Mouse (Mus musculus): Measurements from ENCODE around the gene Poll. TPM values are rescaled to one million over a fixed set of nuclear protein-coding genes. Genes with fewer than 3 reads are reported as not detected.

Poll gene
- polyA plus RNA-seq, 1 experiment from 2014 or later = 16.1 TPM

DNA sequence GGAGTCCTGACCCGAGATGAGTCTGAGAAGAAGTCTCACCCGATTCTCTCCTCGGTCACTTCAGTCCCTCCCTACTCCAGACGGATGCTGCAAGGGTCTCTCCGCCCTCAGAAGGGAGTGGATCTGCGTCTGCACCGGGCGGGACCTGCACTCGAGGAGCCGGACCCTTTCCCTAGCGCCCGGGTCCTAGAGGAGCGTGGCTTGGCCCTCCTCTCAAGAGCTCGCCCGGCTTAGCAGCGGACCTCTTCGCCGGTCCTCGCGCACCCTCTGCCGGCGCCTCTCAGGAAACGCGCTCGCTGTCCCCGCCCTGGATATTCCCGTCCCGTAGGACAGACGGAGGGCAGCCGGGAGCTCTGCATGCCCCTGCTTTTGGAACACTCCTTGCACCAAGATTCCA lies 15.4 kb downstream of the Poll start:
- Histone ChIP-seq H3K4me1 (peaks cover 19% of the 10 kb centered on the region), H3K4me3 (peak overlapping the region; percentile 44), H3K27me3 (peaks cover 83% of the 10 kb centered on the region), H3K36me3 (no peaks in the 10 kb centered on the region), H3K9me3 (no peaks in the 10 kb centered on the region), H3K4me2 (replicated peaks) (peak overlapping the region; percentile 86), H3K27ac (no peak overlapping the region), H3K9ac (peak overlapping the region; percentile 57)
- ATAC-seq (ENCODE audit: low FRiP score, low read depth) = peak; percentile 64
- WGBS = under 1% methylated on average over 30 of the region's 30 CpGs

DNA sequence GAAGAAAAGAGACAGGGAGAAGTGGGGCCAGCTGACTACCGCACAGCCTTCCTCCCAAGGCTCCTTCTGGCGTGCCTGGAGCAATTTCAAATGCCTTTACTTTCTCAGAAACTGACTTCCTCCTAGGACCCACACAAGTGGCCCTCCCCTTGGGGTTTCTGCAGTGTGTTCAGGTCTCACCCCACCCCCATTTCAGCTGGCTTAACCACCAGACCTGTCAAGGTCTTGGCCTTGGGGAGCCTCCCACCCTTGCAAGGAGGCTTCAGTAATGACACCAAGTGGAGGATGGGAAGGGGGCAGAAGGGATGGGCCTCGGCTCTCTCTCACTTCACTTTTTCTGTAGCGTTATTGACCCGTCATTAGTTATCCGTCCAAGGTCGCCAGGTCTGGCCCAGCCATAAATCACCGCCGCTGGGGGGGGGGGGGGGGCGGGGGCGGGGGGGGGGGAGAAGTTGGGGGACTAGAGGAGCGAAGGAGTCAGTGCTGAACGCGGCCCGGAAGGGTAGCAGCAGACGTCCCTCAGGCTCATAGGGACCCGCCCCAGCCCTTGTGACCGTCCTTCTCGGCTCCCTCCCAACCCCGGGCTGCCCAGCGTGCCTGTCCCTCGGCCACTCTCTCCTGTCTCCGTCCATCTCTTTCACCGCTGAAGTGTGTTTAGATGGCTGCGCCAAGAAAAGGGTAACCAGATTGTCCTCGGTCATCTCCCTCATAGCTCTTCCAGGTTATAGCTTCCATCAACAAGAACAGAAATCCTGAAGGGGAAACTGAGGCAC lies 16.0 kb downstream of the Poll start:
- peak overlapping the region; percentile 86 for H3K4me2 ChIP-seq (replicated peaks)
- peaks cover 83% of the 10 kb centered on the region for H3K27me3 ChIP-seq
- H3K36me3 ChIP-seq = no peaks in the 10 kb centered on the region
- H3K4me1 ChIP-seq = peaks cover 19% of the 10 kb centered on the region
- H3K9ac ChIP-seq = peak overlapping the region; percentile 57
- no peaks in the 10 kb centered on the region for H3K9me3 ChIP-seq
- no peak for ATAC-seq (ENCODE audit: low FRiP score, low read depth)
- WGBS = 2% methylated on average over 22 of the region's 26 CpGs
- H3K4me3 ChIP-seq = peak overlapping the region; percentile 44
- H3K27ac ChIP-seq = no peak overlapping the region

DNA sequence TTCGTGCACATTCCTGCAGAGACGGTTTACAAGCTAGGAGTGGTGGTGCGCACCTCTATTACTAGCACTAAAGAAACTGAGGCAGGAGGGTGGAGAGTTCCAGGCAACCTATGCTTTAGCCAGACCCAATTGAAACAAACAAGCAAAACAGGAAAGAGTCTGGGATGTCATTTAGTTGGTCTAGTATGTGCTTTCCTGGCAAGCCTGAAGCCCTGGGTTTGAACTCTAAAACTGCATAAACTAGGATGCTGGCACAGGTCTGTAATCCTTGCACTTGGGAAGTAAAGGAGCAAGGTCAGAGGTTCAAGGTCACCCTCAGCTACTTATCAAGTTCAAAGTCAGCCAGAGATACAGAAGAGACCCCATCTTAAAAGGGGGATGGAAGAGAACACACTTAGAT lies 18.3 kb downstream of the Poll start:
- peak overlapping the region; percentile 73 for H3K4me2 ChIP-seq (replicated peaks)
- WGBS = 13% methylated on average over 3 of the region's 3 CpGs
- peak overlapping the region; percentile 58; the same call in 1 of the 2 replicates for H3K9ac ChIP-seq
- no peaks in the 10 kb centered on the region for H3K9me3 ChIP-seq
- H3K4me3 ChIP-seq = peak overlapping the region; percentile 42
- H3K36me3 ChIP-seq = no peaks in the 10 kb centered on the region
- H3K4me1 ChIP-seq = peaks cover 14% of the 10 kb centered on the region
- ATAC-seq (ENCODE audit: low FRiP score, low read depth) = no peak
- H3K27ac ChIP-seq = no peak overlapping the region
- peaks cover 78% of the 10 kb centered on the region for H3K27me3 ChIP-seq

DNA sequence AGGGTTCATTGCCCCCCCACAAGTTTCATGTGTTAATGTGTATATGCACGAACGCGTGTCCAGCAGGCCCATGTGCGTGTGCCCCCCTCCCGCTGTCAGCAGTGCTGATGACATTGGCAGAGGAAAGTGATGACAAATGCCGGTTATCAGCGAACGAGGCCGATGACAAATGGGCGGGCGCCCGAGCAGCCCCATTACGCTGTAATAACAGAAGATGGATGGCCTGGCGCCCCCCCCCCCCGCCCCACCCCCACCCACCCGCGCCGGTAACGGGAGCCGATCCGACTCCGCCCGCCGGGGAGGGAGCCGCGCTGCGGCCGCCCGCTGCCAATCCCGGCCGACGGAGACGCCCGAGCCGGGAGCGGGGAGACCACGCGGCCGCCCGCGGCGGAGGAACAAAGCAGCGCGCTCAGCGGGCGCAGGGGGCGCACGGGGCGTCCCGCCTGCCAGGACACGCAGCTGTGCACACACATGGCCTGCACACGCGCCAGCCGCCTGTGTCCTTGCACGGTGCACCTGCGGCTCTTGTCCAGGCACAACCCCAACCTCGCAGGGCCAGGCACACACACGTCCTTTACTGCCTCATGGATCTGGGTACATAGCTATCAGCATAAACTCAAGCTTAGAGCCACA lies 18.8 kb downstream of the Poll start:
- peak overlapping the region; percentile 58; the same call in 1 of the 2 replicates for H3K9ac ChIP-seq
- peak overlapping the region; percentile 73 for H3K4me2 ChIP-seq (replicated peaks)
- no peaks in the 10 kb centered on the region for H3K36me3 ChIP-seq
- peaks cover 76% of the 10 kb centered on the region for H3K27me3 ChIP-seq
- ATAC-seq (ENCODE audit: low FRiP score, low read depth) = peak; percentile 21; the same call in 1 of the 2 replicates
- H3K4me1 ChIP-seq = peaks cover 14% of the 10 kb centered on the region
- no peak overlapping the region for H3K27ac ChIP-seq
- WGBS = 1% methylated on average over 24 of the region's 58 CpGs
- no peaks in the 10 kb centered on the region for H3K9me3 ChIP-seq
- peak overlapping the region; percentile 42 for H3K4me3 ChIP-seq

DNA sequence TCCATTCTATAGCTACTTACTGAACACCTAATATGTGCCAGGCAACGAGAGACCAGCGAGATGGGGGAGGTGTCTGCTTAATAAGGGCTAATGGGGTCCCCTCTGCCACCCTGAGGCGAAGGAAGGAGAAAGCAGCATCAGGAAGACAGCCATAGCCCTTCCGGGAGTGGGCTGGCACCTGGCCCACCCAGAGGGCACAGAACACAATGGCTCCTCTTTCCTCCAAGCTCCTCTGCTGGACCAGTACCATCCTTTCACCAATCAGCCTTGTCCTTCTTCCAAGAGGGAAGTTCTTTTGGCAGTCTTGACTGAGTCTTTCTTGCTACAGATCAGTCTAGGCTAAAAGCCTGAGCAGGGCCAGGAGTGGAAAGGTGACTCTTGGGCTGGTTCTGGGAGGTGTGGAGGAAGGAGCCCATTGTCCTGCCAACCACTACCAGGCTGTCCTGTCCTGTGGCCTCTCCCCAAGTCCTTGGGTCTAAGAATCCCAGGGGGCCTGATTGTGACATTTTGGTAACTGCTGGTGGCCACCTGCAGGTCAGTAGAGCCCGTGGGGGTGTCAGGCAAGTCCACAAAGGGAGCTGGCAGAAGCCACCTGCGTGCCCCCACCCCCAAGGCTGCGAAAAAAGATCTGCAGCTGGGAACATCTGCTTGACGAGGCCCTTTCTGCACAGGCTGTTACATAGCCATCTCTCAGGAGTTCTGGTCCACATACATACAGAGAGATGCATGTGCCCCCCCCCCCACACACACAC lies 19.5 kb downstream of the Poll start:
- Histone ChIP-seq H3K36me3 (no peaks in the 10 kb centered on the region), H3K9me3 (no peaks in the 10 kb centered on the region), H3K9ac (peak overlapping the region; percentile 58; the same call in 1 of the 2 replicates), H3K27ac (no peak overlapping the region), H3K4me3 (peak overlapping the region; percentile 42), H3K4me2 (replicated peaks) (peak overlapping the region; percentile 73), H3K4me1 (peaks cover 14% of the 10 kb centered on the region), H3K27me3 (peaks cover 73% of the 10 kb centered on the region)
- no peak for ATAC-seq (ENCODE audit: low FRiP score, low read depth)
- WGBS = 24% methylated on average over 8 of the region's 8 CpGs

DNA sequence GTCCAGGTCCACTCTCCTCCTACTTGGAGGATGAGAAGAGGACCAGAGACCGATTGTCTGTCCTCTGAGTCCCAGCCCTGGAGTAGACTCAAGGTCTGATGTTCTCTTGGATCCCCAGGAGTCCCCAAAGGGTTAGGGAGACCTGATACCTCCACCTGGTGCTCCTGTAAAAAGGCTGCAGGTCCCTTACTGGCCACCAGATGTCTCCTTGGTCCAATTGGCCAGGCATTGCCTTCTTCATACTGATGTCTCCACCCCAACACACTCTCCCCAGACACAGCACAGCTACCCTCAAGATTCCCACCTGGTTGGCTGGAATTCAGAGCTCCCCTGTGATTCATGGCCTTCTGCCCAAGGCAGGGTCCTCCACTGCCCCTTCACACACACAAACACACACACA lies 22.8 kb downstream of the Poll start:
- peaks cover 53% of the 10 kb centered on the region for H3K27me3 ChIP-seq
- H3K9me3 ChIP-seq = no peaks in the 10 kb centered on the region
- no peak overlapping the region for H3K4me2 ChIP-seq (replicated peaks)
- no peak overlapping the region for H3K27ac ChIP-seq
- H3K36me3 ChIP-seq = no peaks in the 10 kb centered on the region
- H3K4me1 ChIP-seq = peaks cover 18% of the 10 kb centered on the region
- H3K4me3 ChIP-seq = no peak overlapping the region
- WGBS = 58% methylated on average over 1 of the region's 1 CpGs
- ATAC-seq (ENCODE audit: low FRiP score, low read depth) = no peak
- H3K9ac ChIP-seq = no peak overlapping the region

DNA sequence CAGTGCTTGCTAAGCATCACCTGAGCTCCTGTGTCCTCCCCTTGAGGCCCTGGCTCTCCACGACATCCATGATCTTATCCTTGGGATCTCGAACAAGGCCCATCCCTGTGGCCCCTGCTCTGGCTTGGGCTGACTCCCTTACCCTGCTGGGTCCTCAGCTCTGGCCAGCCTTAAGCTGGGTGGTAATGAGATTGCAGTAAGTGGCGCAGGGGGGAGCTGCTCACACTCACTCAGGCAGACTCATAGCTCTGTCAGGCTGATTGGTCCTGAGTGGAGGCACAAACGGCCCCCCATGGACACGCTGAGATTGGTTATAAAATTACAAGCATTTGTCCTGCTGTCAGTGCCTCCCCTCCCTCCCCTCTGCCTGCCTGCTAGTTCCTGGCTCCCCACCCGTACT lies 24.4 kb downstream of the Poll start:
- H3K4me2 ChIP-seq (replicated peaks) = no peak overlapping the region
- no peak overlapping the region for H3K4me3 ChIP-seq
- peaks cover 37% of the 10 kb centered on the region for H3K27me3 ChIP-seq
- H3K9ac ChIP-seq = no peak overlapping the region
- 37% methylated on average over 6 of the region's 6 CpGs for WGBS
- no peaks in the 10 kb centered on the region for H3K9me3 ChIP-seq
- peaks cover 2% of the 10 kb centered on the region; the same call in 1 of the 2 replicates for H3K36me3 ChIP-seq
- peaks cover 9% of the 10 kb centered on the region for H3K4me1 ChIP-seq
- no peak for ATAC-seq (ENCODE audit: low FRiP score, low read depth)
- H3K27ac ChIP-seq = no peak overlapping the region

DNA sequence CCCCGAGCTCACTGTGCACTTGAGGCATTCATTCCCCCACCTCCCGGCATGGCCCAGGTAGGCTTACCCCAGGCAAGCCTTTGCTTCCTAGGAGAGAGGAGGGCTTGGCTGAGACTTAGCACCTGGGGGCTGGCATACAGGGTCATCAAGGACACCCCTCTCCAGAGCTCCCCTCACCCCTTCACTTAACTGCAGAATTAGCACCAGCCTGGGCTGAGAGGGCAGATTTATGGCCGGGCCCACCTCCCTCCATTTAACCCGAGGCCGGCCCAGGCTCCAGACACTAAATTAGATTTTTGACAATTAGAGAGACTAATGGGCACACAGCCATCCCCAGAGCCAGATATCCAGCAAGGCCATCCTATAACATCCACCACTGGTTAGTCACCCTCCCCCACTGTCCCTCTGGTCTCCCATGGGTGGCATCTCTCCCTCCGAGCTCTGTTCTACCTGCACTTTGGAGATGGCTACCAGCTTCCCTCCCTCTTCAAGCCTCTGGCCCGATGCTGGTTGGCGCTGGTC lies 25.1 kb downstream of the Poll start:
- H3K4me1 ChIP-seq = peaks cover 8% of the 10 kb centered on the region
- H3K4me3 ChIP-seq = no peak overlapping the region
- H3K9me3 ChIP-seq = no peaks in the 10 kb centered on the region
- 46% methylated on average over 8 of the region's 8 CpGs for WGBS
- ATAC-seq (ENCODE audit: low FRiP score, low read depth) = no peak
- no peak overlapping the region for H3K4me2 ChIP-seq (replicated peaks)
- H3K36me3 ChIP-seq = peaks cover 6% of the 10 kb centered on the region
- no peak overlapping the region for H3K27ac ChIP-seq
- no peak overlapping the region for H3K9ac ChIP-seq
- peaks cover 31% of the 10 kb centered on the region for H3K27me3 ChIP-seq

DNA sequence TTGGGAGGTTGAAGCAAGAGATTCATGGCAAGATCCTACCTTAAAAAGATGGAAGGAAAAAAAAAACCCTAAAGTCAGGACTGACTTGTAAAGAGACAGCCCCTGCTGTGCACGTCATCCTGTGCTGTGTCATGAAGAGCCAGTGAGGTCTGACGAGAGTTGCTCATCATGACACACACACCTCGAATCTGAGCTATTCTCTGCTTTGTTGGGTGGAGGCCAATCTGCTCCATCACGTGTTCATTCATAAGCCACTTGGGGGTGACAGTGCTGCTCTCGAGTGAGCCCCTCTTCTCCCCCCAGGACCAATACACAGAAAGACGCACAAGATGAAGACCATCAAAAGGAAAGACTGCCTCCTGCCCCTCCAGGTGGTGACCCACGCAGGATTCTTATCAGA lies 26.7 kb downstream of the Poll start:
- peaks cover 16% of the 10 kb centered on the region for H3K27me3 ChIP-seq
- peaks cover 8% of the 10 kb centered on the region for H3K4me1 ChIP-seq
- no peaks in the 10 kb centered on the region for H3K9me3 ChIP-seq
- H3K4me3 ChIP-seq = no peak overlapping the region
- no peak overlapping the region for H3K4me2 ChIP-seq (replicated peaks)
- H3K27ac ChIP-seq = no peak overlapping the region
- no peak for ATAC-seq (ENCODE audit: low FRiP score, low read depth)
- 74% methylated on average over 7 of the region's 7 CpGs for WGBS
- H3K9ac ChIP-seq = no peak overlapping the region
- H3K36me3 ChIP-seq = peaks cover 23% of the 10 kb centered on the region

DNA sequence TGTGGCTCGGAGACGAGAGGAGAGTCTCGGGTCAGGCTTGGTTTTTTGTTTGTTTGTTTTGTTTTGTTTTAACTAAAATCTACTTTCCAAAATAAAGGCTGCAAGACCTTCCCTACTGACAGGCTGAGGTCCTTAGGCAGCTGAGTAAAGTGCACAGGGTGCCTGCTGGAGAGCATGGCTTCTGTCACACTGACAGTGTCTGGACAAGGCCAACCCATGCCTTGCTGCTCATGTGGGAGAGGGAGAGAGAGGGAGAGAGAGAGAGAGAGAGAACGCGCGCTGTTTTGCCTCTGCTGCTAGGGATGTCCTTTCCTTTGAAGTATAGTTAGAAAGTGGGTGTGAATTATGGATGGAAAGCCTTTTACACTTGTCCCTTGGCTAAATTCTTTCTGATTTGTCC lies 28.8 kb downstream of the Poll start:
- Histone ChIP-seq H3K4me2 (replicated peaks) (no peak overlapping the region), H3K4me3 (no peak overlapping the region), H3K9ac (no peak overlapping the region), H3K27ac (no peak overlapping the region), H3K27me3 (peaks cover 12% of the 10 kb centered on the region; the same call in 1 of the 2 replicates), H3K9me3 (no peaks in the 10 kb centered on the region), H3K4me1 (peaks cover 8% of the 10 kb centered on the region), H3K36me3 (peaks cover 44% of the 10 kb centered on the region)
- 48% methylated on average over 6 of the region's 6 CpGs for WGBS
- ATAC-seq (ENCODE audit: low FRiP score, low read depth) = no peak

DNA sequence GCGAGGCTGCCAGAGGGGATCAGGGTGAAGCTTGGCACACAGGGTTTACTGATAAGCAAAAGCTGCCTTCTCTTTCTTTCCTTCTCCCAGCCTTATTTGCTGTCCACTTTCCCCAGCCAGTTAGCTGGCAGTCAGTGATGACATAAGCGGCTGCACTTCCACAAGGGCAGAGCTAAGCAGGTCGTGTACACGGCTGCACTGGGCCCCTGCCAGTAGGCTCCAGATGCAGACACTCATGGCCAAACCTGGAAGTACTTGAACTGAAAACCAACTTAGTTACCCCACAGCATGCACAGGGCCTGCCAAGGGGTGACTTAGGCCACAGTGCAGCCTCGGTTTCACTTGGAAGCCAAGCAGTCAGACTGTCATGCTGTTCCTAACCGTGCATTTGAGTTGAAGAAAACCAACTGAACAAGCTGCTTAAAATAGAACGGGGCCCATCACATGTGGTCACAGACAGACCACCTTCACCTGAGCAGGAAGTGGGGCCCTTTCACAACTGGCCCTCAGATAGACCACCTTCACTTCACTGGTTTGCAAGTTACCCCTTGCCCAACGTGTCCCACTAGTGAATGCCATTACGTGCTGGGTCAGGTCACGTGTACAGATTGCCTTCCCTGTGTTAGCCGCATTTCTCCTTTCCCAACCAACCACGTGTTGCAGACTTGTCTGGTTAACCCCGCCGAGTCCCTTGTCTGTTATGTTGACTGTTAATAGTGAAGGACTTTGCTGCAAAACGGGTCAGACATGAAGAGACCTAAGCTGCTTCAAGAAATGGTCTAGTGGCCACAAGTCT lies 29.9 kb downstream of the Poll start:
- 79% methylated on average over 15 of the region's 15 CpGs for WGBS
- H3K27me3 ChIP-seq = peaks cover 4% of the 10 kb centered on the region; the same call in 1 of the 2 replicates
- no peak overlapping the region for H3K27ac ChIP-seq
- H3K9ac ChIP-seq = no peak overlapping the region
- no peak overlapping the region for H3K4me2 ChIP-seq (replicated peaks)
- no peak for ATAC-seq (ENCODE audit: low FRiP score, low read depth)
- no peaks in the 10 kb centered on the region for H3K9me3 ChIP-seq
- no peak overlapping the region for H3K4me3 ChIP-seq
- peaks cover 48% of the 10 kb centered on the region for H3K36me3 ChIP-seq
- peaks cover 8% of the 10 kb centered on the region for H3K4me1 ChIP-seq
